Mouse (Mus musculus) heart, adult 2 months (tissue): ENCODE measurements around the gene Trpc7.

Experiments used
- CTCF ChIP-seq: fragments of 200-600 bp; IDR thresholded peaks from 2 replicates; pipeline ENCODE4 v1.8.1; 2022; ENCODE audit warnings: antibody characterized with exemption, mild to moderate bottlenecking, moderate library complexity
- POLR2A ChIP-seq: fragments of 200-500 bp; IDR thresholded peaks from 2 replicates; pipeline ENCODE4 v1.6.1; 2011; ENCODE audit warnings: mild to moderate bottlenecking, low read depth, low read length, control low read depth; ENCODE audit not compliant: insufficient read depth

- no peak for TF ChIP-seq CTCF
- no peak for TF ChIP-seq POLR2A
These were observed 130.3 kb downstream of the Trpc7 start for GRCm38 (mm10) chr13:56765284-56766032.
